Mouse (Mus musculus) small intestine, adult 2 months (tissue): ENCODE measurements at regions not wholly inside any gene's neighbourhood (a gene's known extent, or its start where the extent isn't known, plus 50 kb on each side); places are given as distances from the start of the nearest gene placed in this dataset.

ENCODE experiments used
- CTCF ChIP-seq: fragments of 200-500 bp; IDR thresholded peaks from 2 replicates; pipeline ENCODE4 v1.5.1; 2012; ENCODE audit warnings: low read depth, mild to moderate bottlenecking, control low read depth, inconsistent platforms, low read length, moderate library complexity, mixed read lengths; ENCODE audit not compliant: insufficient replicate concordance, insufficient read length; ENCODE audit errors: extremely low read depth
- POLR2A ChIP-seq: fragments of 200-500 bp; IDR thresholded peaks from 2 replicates; pipeline ENCODE4 v1.6.1; 2012; ENCODE audit warnings: low read depth, mild to moderate bottlenecking, control low read depth, inconsistent platforms, low read length, moderate library complexity

GRCm38 (mm10) chr10:15249402-15250086 lies 531.5 kb upstream of the Gje1 start:
- no peak for TF ChIP-seq CTCF
- TF ChIP-seq POLR2A, result no peak
